Mouse (Mus musculus) embryonic facial prominence, embryonic 11.5 days (tissue): Measurements from ENCODE around the gene Grm4. TPM values are rescaled to one million over a fixed set of nuclear protein-coding genes. Genes with fewer than 3 reads are reported as not detected.

ENCODE experiments used
- ATAC-seq: fragments of 200-750 bp; cut with Nextera tagmentation; replicated peaks from 2 replicates; pipeline ENCODE4 v1.8.0; 2017; ENCODE audit warnings: low read depth; ENCODE audit not compliant: insufficient number of reproducible peaks, low FRiP score, low TSS enrichment
- DNase-seq: peaks from one replicate; pipeline ENCODE4 v3.0.0-alpha.2; 2015; ENCODE audit warnings: low spot score
- H3K27ac ChIP-seq: fragments of 300-500 bp; sonication (generic); replicated peaks from 2 replicates; pipeline ENCODE4 v1.5.1; 2014; ENCODE audit warnings: mild to moderate bottlenecking, low read depth, low read length, control low read depth
- H3K27me3 ChIP-seq: fragments of 300-500 bp; sonication (generic); 2 replicates; pipeline ENCODE4 v1.6.1; 2014; ENCODE audit warnings: mild to moderate bottlenecking, low read length, moderate library complexity, mixed read lengths; ENCODE audit not compliant: control insufficient read depth, insufficient read depth
- H3K36me3 ChIP-seq: fragments of 300-500 bp; sonication (generic); replicated peaks from 2 replicates; pipeline ENCODE4 v1.6.1; 2014; ENCODE audit warnings: low read depth, mild to moderate bottlenecking, low read length, moderate library complexity, mixed read lengths; ENCODE audit not compliant: control insufficient read depth, insufficient read depth
- H3K4me1 ChIP-seq: fragments of 300-500 bp; sonication (generic); 2 replicates; pipeline ENCODE4 v1.6.1; 2014; ENCODE audit warnings: low read length, mixed read lengths; ENCODE audit not compliant: control insufficient read depth, insufficient read depth
- H3K4me2 ChIP-seq: fragments of 300-500 bp; sonication (generic); 2 replicates; pipeline ENCODE4 v1.6.1; 2014; ENCODE audit warnings: low read depth, mild to moderate bottlenecking, control low read depth, low read length, moderate library complexity
- H3K4me3 ChIP-seq: fragments of 300-500 bp; sonication (generic); 2 replicates; pipeline ENCODE4 v1.5.1; 2014; ENCODE audit warnings: low read depth, low read length, control low read depth
- H3K9ac ChIP-seq: fragments of 300-500 bp; sonication (generic); replicated peaks from 2 replicates; pipeline ENCODE4 v1.6.1; 2014; ENCODE audit warnings: mild to moderate bottlenecking, control low read depth, low read length
- H3K9me3 ChIP-seq: fragments of 300-500 bp; sonication (generic); replicated peaks from 2 replicates; pipeline ENCODE4 v1.6.1; 2016; ENCODE audit warnings: mild to moderate bottlenecking, low read length, inconsistent platforms, mixed read lengths; ENCODE audit not compliant: control insufficient read depth
- WGBS: fragments of 180-500 bp; shearing (Covaris S2); extraction: QIAGEN DNeasy Blood & Tissue Kit; methylation state at CpG from one replicate; pipeline ENCODE4 v1.1.7; 2014; 5-methylcytosine and 5-hydroxymethylcytosine counted together
- polyA plus RNA-seq: library from polyadenylated mRNA; unstranded; fragments of >200 nt; fragmentation: Nextera tagmentation; extraction: Ambion mirVana; gene quantifications from 2 replicates; pipeline ENCODE4 v1.2.1, GENCODE M21; 2014

The Grm4 gene
- polyA plus RNA-seq, 1 experiment from 2014 or later = 0.49 TPM

DNA sequence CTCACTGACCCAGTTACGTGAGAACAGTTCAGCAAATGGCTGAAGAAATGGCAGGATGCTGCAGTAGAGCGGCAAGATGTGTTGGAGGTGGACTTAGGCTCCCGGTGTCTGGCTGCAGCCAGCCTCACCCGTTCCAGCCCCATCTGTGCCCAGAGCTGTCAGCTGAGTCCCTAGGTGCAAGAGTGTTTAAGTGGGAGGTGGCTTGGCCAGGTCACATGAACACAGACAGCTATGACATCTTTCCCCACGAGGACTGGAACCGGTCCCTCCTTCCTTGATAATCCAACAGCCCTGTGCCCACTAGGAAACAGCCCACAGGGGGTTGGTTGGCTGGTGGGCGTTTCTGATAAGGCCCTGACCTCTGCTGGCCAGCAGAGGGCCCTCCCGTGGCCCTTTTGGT is 6.8 kb upstream of the Grm4 start:
- ATAC-seq (no peak), DNase-seq (no peak)
- Histone ChIP-seq H3K4me3 (no peak overlapping the region), H3K4me2 (no peak overlapping the region), H3K4me1 (no peaks in the 10 kb centered on the region), H3K27me3 (no peaks in the 10 kb centered on the region), H3K9me3 (no peaks in the 10 kb centered on the region), H3K27ac (no peak overlapping the region), H3K9ac (no peak overlapping the region), H3K36me3 (no peaks in the 10 kb centered on the region)
- 54% methylated on average over 8 of the region's 8 CpGs for WGBS

DNA sequence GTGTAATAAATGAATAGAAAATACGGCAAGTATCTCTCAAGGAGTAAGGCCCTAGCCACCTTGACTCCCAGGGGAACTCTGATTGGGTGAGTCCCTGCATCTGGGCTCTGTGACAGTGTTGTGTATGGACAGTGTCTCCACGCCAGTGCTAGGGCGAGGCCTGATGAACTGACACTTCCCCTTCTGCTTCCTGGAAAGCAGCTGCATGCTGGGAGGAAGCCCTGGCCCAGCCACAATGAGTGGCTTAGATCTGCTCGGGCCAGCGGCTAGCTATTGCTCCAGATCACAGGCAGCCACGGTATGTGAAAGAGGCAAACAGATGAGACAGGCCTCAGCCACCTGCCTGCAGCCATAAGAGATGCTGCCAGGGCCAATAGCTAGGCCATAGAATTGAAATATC is 6.0 kb upstream of the Grm4 start:
- H3K4me2 ChIP-seq = no peak overlapping the region
- H3K4me3 ChIP-seq = no peak overlapping the region
- no peak for DNase-seq
- no peaks in the 10 kb centered on the region for H3K27me3 ChIP-seq
- H3K9me3 ChIP-seq = no peaks in the 10 kb centered on the region
- H3K4me1 ChIP-seq = no peaks in the 10 kb centered on the region
- H3K27ac ChIP-seq = no peak overlapping the region
- no peak for ATAC-seq
- 81% methylated on average over 6 of the region's 6 CpGs for WGBS
- H3K9ac ChIP-seq = no peak overlapping the region
- no peaks in the 10 kb centered on the region for H3K36me3 ChIP-seq

- Histone ChIP-seq H3K27ac (no peak overlapping the region), H3K9me3 (no peaks in the 10 kb centered on the region), H3K4me2 (no peak overlapping the region), H3K4me3 (no peak overlapping the region), H3K27me3 (peaks cover 2% of the 10 kb centered on the region; the same call in 1 of the 2 replicates), H3K9ac (no peak overlapping the region), H3K4me1 (no peaks in the 10 kb centered on the region; the same call in 1 of the 2 replicates), H3K36me3 (no peaks in the 10 kb centered on the region)
- DNase-seq (no peak), ATAC-seq (no peak)
- 36% methylated on average over 7 of the region's 7 CpGs for WGBS
Measured at GRCm38 (mm10) chr17:27523121-27523520, 1.9 kb upstream of the Grm4 start.

- WGBS = 1% methylated on average over 27 of the region's 27 CpGs
- H3K4me3 ChIP-seq = no peak overlapping the region
Measured at GRCm38 (mm10) chr17:27520557-27520956, 646 bp downstream of the Grm4 start.

DNA sequence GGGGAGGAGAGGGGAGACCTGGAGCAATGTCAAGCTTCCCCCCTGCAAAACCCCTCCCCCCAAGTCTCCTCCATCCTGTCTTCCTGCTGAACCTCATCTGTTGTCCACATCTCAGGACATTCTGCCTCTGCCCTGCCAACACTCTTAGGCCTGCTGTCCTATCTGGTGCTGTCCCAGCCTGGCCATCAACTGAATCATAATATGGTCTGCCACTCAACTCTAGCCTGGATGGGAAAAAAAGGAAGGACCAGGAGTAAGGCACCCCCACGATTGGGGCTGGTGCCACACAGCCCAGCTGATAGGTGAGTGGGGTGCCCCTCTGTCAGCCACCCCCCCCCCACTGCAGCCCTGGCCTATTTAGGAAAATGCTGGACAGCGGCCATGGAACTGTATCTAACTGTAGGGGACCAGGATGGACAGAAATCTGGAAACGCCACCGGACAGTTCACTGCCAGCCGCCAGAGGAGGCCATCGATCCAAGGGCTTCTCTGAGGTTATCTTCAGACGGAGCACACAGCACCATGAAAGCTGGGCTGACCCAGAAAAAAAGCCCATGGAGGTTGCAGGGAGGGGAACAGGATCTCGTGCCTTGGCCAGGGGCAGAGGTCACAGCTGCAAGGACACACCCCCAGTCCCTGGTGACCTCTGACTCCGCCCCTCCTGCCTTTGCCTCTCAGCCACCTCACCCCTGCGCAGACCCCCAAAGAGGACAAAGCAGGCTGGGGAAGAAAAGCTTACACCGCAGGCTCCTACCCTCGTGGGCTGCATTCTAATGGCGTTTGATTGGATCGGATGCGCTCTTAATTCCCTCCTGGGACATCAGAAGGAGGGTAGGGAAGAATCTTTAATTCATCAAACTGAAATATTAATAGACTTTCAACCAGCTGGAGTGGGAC is 2.3 kb downstream of the Grm4 start:
- Histone ChIP-seq H3K4me2 (no peak overlapping the region), H3K4me1 (no peaks in the 10 kb centered on the region; the same call in 1 of the 2 replicates), H3K27ac (no peak overlapping the region), H3K36me3 (no peaks in the 10 kb centered on the region), H3K27me3 (peaks cover 16% of the 10 kb centered on the region), H3K4me3 (no peak overlapping the region), H3K9me3 (no peaks in the 10 kb centered on the region), H3K9ac (no peak overlapping the region)
- no peak for DNase-seq
- no peak for ATAC-seq
- 28% methylated on average over 15 of the region's 15 CpGs for WGBS

More at GRCm38 (mm10) chr17:27520557-27520956, 646 bp downstream of the Grm4 start:
- H3K4me1 ChIP-seq = no peaks in the 10 kb centered on the region; the same call in 1 of the 2 replicates
- no peak overlapping the region for H3K27ac ChIP-seq
- H3K9ac ChIP-seq = no peak overlapping the region
- peaks cover 2% of the 10 kb centered on the region; the same call in 1 of the 2 replicates for H3K27me3 ChIP-seq
- no peaks in the 10 kb centered on the region for H3K9me3 ChIP-seq
- H3K4me2 ChIP-seq = no peak overlapping the region; the same call in 1 of the 2 replicates
- ATAC-seq (no peak), DNase-seq (peak; percentile 75)
- H3K36me3 ChIP-seq = no peaks in the 10 kb centered on the region

DNA sequence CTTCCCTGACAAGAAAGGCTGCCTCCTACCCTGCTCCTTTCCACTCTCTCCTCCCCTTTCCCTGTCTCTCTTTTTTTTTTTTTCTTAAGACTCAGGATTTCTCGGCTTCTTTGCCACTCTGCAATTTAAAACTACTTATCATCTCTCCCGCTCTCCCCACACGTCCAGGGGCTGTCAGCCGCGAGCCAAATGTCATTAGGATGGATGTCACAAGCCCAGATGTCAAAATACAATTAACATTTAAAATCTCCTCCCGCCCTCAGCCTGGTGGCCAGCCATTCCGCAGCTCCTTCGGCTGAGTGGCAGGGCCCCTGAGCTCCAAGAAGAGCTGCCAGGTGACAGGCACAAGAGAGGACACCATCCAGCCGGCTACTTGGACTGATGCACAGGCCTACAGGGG is 2.9 kb downstream of the Grm4 start:
- DNase-seq = no peak
- Histone ChIP-seq H3K9me3 (no peaks in the 10 kb centered on the region), H3K9ac (no peak overlapping the region), H3K36me3 (no peaks in the 10 kb centered on the region), H3K27ac (no peak overlapping the region), H3K27me3 (peaks cover 22% of the 10 kb centered on the region), H3K4me3 (no peak overlapping the region), H3K4me1 (no peaks in the 10 kb centered on the region; the same call in 1 of the 2 replicates), H3K4me2 (no peak overlapping the region)
- WGBS = 19% methylated on average over 9 of the region's 9 CpGs
- ATAC-seq = no peak

- no peak overlapping the region for H3K4me3 ChIP-seq
- no peak overlapping the region for H3K9ac ChIP-seq
- no peak overlapping the region for H3K27ac ChIP-seq
- H3K9me3 ChIP-seq = no peaks in the 10 kb centered on the region
- no peaks in the 10 kb centered on the region for H3K36me3 ChIP-seq
- peak overlapping the region; percentile 100 for H3K4me2 ChIP-seq
- peaks cover 8% of the 10 kb centered on the region for H3K4me1 ChIP-seq
- ATAC-seq = no peak
- DNase-seq = peak; percentile 38
- H3K27me3 ChIP-seq = peaks cover 53% of the 10 kb centered on the region
- WGBS = 30% methylated on average over 27 of the region's 27 CpGs
Measured at GRCm38 (mm10) chr17:27513916-27514762, 7.1 kb downstream of the Grm4 start.
